Mouse (Mus musculus) E14TG2a.4 (cell line): ENCODE data around the gene Aldh1l1.

Experiments
- H3K27me3 ChIP-seq: 2 replicates; pipeline ENCODE4 v1.6.1; 2014; ENCODE audit warnings: low read length, control low read depth; ENCODE audit not compliant: insufficient read depth
- H3K36me3 ChIP-seq: 2 replicates; pipeline ENCODE4 v1.6.1; 2014; ENCODE audit warnings: low read length, control low read depth; ENCODE audit not compliant: insufficient read depth
- H3K4me1 ChIP-seq: replicated peaks from 2 replicates; pipeline ENCODE4 v1.6.1; 2014; ENCODE audit warnings: low read depth, low read length, control low read depth
- H3K4me3 ChIP-seq: replicated peaks from 2 replicates; pipeline ENCODE4 v1.5.1; 2014; ENCODE audit warnings: mild to moderate bottlenecking, low read length
- H3K9me3 ChIP-seq: 2 replicates; pipeline ENCODE4 v1.6.1; 2014; ENCODE audit warnings: low read length, control low read depth
- CTCF ChIP-seq: conservative IDR thresholded peaks from 2 replicates; pipeline ENCODE4 v1.5.1; 2014; ENCODE audit warnings: low read length
- NANOG ChIP-seq: IDR thresholded peaks from 2 replicates; pipeline ENCODE4 v1.6.1; 2014; ENCODE audit warnings: borderline replicate concordance, low read length, mixed read lengths
- POU5F1 ChIP-seq: IDR thresholded peaks from 2 replicates; pipeline ENCODE4 v1.6.1; 2014; ENCODE audit warnings: low read length, borderline replicate concordance

The Aldh1l1 gene

DNA sequence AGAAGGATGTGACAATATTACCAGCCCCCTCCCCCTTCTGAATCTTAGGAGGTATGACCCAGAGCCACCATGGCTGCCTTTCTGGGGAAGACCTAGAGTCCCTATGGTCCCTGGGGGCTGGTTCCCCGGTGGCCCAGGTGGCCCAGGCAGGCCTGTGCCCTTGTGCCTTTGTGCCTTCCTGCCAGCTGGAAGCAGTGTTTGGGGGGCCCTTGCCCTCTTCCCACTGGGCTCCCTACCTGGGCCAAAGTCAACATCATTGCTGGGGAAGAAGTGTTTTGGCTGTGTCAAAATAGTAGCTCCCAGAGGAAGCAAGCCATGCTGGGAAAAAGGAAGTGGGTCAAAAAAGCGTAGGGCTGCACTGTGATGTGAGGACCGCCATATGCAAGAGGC lies 11.9 kb upstream of the Aldh1l1 start:
- Histone ChIP-seq H3K27me3 (peaks cover 6% of the 10 kb centered on the region; the same call in 1 of the 2 replicates), H3K4me1 (peaks cover 72% of the 10 kb centered on the region), H3K36me3 (peaks cover 42% of the 10 kb centered on the region), H3K4me3 (peak overlapping the region; percentile 68), H3K9me3 (no peaks in the 10 kb centered on the region)
- no peak for TF ChIP-seq POU5F1
- TF ChIP-seq CTCF = no peak
- no peak for TF ChIP-seq NANOG

DNA sequence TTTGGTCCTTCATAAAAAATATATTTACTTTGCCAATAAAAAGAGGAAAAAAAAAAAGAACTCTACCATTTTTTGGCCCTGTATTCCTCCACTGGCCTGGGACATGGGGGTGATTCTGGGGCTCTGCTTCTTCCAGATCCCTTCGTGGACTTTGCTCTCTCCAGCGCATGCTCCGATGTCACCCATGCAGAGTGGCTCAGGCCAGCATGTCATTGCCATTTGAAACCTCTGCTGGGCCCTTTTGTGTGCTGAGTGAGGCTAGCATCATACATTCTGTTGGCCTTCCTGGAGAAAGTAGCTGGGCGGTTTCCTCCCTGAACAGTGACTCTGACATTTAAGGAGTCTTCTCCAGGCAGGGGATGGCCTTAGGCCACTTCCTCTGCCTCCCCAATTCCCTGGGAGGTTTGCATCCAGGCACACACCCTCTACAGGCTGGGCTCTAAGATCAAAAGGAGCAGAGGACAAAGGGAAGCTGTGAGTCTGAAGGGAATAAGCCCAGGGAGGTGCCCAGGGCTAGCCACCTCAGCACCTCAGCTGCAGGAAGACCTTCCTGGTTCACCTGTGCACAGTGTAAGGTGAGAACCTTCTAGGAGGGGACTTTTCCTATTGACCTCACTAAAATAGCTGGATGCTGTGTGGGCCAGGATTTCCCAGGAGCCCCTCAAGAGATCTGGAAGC lies 10.9 kb upstream of the Aldh1l1 start:
- H3K27me3 ChIP-seq = peaks cover 6% of the 10 kb centered on the region; the same call in 1 of the 2 replicates
- no peaks in the 10 kb centered on the region for H3K9me3 ChIP-seq
- no peak overlapping the region; the same call in 1 of the 2 replicates for H3K4me3 ChIP-seq
- TF ChIP-seq CTCF = no peak
- no peak for TF ChIP-seq NANOG
- no peak for TF ChIP-seq POU5F1
- peaks cover 72% of the 10 kb centered on the region for H3K4me1 ChIP-seq
- H3K36me3 ChIP-seq = peaks cover 33% of the 10 kb centered on the region

DNA sequence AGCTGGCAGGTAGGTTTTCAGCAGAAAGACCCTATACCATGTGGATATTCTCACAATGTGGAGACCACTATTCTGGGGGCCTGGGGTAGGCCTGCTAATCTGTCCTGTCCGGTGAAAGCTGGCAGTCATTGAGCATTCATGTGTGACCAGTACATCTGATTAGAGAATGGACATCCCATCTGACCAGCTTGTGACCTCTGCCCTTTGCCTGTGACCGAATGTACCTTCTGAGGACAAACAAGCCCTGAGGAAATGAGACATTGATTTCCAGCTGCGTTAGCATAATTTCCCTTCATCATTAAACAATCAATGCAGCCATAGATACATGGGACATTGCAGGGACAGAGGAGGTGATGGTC lies 10.4 kb upstream of the Aldh1l1 start:
- TF ChIP-seq CTCF (no peak), NANOG (no peak), POU5F1 (no peak)
- peaks cover 6% of the 10 kb centered on the region; the same call in 1 of the 2 replicates for H3K27me3 ChIP-seq
- H3K4me1 ChIP-seq = peaks cover 72% of the 10 kb centered on the region
- no peaks in the 10 kb centered on the region for H3K9me3 ChIP-seq
- H3K36me3 ChIP-seq = peaks cover 27% of the 10 kb centered on the region
- no peak overlapping the region for H3K4me3 ChIP-seq

DNA sequence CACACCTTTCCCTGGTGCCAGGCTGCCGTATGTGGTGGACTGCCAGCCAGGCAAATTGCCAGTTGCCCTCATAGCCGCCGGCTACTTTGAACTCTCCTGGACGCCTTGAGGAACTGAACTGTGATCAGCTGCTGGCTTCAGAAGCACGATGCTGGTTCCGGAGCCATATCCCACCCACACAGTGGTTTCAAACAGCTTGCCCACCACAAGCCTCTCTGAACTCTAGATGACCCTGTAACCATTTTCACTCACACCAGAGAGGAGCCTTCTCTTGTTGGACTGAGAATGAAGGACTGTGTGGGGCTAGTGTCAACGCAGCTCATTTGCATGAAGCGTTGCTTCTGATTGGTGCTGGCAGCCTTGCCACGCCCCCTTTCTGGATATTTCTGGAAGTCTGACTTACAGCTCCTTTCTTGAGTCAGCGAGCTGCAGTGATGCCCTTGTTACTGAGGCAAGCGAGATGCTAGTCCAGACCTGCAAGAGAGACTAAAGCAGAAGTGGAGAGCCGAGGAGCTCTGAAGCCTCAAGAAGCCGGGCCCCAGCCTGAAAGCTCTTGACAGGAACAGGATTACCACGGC lies 9.2 kb upstream of the Aldh1l1 start:
- Histone ChIP-seq H3K27me3 (peaks cover 6% of the 10 kb centered on the region; the same call in 1 of the 2 replicates), H3K36me3 (peaks cover 15% of the 10 kb centered on the region), H3K4me1 (peaks cover 65% of the 10 kb centered on the region), H3K4me3 (no peak overlapping the region), H3K9me3 (no peaks in the 10 kb centered on the region)
- TF ChIP-seq NANOG = no peak
- TF ChIP-seq POU5F1 = no peak
- TF ChIP-seq CTCF = no peak

- H3K4me1 ChIP-seq = peaks cover 29% of the 10 kb centered on the region
- no peaks in the 10 kb centered on the region for H3K9me3 ChIP-seq
- no peak overlapping the region for H3K4me3 ChIP-seq
- H3K27me3 ChIP-seq = no peaks in the 10 kb centered on the region
- no peak for TF ChIP-seq CTCF
- TF ChIP-seq POU5F1 = no peak
- no peaks in the 10 kb centered on the region for H3K36me3 ChIP-seq
Observed at GRCm38 (mm10) chr6:90484249-90484648, 2.0 kb upstream of the Aldh1l1 start.

- H3K4me3 ChIP-seq = no peak overlapping the region
- H3K27me3 ChIP-seq = no peaks in the 10 kb centered on the region
- no peaks in the 10 kb centered on the region for H3K9me3 ChIP-seq
- no peak for TF ChIP-seq NANOG
- no peak for TF ChIP-seq CTCF
- no peak for TF ChIP-seq POU5F1
- peaks cover 29% of the 10 kb centered on the region for H3K4me1 ChIP-seq
- no peaks in the 10 kb centered on the region for H3K36me3 ChIP-seq
Observed at GRCm38 (mm10) chr6:90484876-90485275, 1.4 kb upstream of the Aldh1l1 start.

GRCm38 (mm10) chr6:90487531-90487930 lies 1.3 kb downstream of the Aldh1l1 start:
- Histone ChIP-seq H3K4me3 (no peak overlapping the region), H3K9me3 (no peaks in the 10 kb centered on the region), H3K4me1 (peaks cover 21% of the 10 kb centered on the region)

DNA sequence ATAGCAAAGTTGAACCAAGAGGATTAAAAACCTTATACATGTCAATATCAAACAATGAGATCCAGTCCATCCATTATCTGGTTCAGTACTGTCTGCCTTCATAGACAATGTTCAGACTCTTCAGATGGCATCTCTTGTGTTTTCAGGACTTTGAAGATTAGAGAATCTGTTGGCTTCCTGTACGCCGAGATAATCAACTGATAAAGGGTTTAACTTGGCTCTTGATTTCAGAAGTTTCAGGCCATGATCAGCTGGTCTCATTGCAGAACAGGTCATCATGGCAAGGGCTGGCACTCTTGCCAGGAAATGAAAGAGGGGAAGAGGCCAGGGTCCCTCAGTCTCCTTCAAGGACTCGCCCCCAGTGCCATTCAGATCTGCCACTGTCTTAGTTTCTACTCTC lies 3.3 kb downstream of the Aldh1l1 start:
- no peaks in the 10 kb centered on the region for H3K9me3 ChIP-seq
- H3K36me3 ChIP-seq = no peaks in the 10 kb centered on the region
- H3K27me3 ChIP-seq = no peaks in the 10 kb centered on the region
- peaks cover 21% of the 10 kb centered on the region for H3K4me1 ChIP-seq
- no peak overlapping the region for H3K4me3 ChIP-seq
- TF ChIP-seq NANOG (no peak), POU5F1 (no peak), CTCF (no peak)

More at GRCm38 (mm10) chr6:90487531-90487930, 1.3 kb downstream of the Aldh1l1 start:
- H3K27me3 ChIP-seq = no peaks in the 10 kb centered on the region
- no peaks in the 10 kb centered on the region for H3K36me3 ChIP-seq
- TF ChIP-seq NANOG = no peak
- TF ChIP-seq CTCF = no peak
- TF ChIP-seq POU5F1 = no peak
